Mouse (Mus musculus): ENCODE measurements around the gene Hrasls5. TPM values are rescaled to one million over a fixed set of nuclear protein-coding genes. Genes with fewer than 3 reads are reported as not detected.

Gene Hrasls5
- not detected in 4 replicates for total RNA-seq (2023; ENCODE audit: inconsistent age)

DNA sequence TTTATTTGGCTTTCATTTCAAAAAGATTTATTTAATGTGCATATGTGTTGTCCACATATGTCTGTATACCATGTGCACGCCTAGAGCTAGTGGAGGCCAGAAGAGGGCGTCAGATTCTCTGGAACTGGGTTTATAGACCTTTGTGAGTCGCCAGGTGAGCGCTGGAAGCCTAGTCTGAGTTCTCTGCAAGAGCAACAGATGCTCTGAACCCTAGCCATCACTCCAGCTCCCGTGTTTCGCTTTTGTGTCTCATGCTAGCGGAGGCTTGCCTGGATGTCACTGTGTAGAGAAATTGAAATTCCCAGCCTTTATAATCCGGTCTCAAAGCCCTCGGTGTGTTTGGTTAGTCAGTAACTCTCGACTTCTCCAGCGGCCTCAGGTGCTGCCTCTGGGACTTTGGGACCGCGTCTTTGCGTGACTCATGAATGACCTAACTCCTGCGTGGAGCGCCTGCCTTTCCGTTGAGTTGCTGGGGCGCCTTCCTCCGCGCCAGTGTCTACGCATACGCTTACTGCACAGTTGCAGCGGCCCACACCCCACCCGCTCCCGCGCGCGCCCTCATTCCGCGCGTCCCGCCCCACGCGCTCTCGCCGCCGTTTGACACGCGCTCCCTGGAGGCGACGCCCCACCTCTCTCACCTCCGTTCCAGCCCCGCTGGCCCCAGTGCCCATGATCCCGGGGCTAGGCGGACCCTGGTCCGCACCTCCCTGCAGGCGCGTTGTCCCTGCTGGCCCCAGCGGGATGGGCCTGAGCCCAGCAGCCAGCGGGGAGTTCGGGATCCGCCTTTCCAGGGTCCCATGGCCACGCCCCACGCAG is at the start of gene Hrasls5:
Hrasls5 (plus strand) TSS at position 600 of the 816 bp plus-strand sequence.

DNA sequence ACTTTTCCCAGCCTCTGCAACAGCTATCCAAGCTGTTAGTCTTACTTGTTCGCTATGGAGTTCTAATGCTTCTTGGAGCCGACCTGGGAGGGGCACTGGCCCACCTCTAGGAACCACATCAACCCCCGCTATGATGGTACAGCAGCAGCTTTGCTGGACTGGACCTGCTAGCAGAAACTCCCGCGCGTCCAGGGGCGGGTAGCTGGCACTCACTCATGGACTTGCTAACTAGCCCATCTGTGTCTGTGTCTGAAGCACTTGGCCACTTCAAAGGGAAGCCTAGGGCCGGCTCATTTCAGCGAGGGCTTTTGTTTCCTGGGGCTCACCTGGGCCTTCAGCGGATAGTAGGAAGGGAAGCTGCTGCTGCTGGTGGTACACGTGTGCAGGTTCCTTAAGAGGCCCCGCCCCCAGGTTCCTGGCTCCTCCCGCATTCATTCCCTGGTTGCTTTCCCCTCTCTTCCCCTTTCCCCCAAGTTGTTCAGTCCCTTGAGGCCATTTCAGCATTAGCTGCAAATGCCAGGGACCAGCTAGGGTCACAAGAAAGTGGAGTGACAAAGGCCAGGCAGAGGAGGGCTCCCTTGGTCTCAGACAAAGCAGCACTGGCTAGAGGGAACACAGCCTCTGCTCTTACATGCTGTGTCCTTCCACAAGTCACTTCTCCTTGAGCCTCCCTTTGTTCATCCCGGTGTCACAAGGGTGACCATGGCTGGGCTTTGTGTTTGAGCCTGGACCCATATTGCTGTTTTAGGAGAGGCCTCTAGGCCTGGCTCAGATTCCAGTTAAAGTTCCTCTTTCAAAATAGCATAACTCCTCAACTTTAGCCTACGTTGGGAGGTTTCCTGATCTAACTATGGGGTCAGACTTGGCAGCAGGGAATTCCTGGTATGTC is 5.3 kb upstream of the Hrasls5 start, which contains the start of gene Lgals12:
Lgals12 (minus strand) TSS at position 393 of the 889 bp plus-strand sequence.

Other genes with a start within 250 kb of the Hrasls5 start
- 15.8 to 27.1 TPM (median 19.5 TPM) in 4 replicates for gene Spindoc, start 229.5 kb upstream of the Hrasls5 start, total RNA-seq (2023; ENCODE audit: inconsistent age)
- 7.5 to 11.8 TPM (median 9.5 TPM) in 4 replicates for gene 2700081O15Rik, start 194.9 kb upstream of the Hrasls5 start, total RNA-seq (2023; ENCODE audit: inconsistent age)
- 46.9 to 56.2 TPM (median 54.3 TPM) in 4 replicates for gene Rtn3, start 129.3 kb upstream of the Hrasls5 start, total RNA-seq (2023; ENCODE audit: inconsistent age)
- 52.2 to 57.1 TPM (median 55.0 TPM) in 4 replicates for gene Atl3, start 118.5 kb upstream of the Hrasls5 start, total RNA-seq (2023; ENCODE audit: inconsistent age)
- gene Pla2g16, start 55.1 kb upstream of the Hrasls5 start, total RNA-seq (2023; ENCODE audit: inconsistent age): 14.2 to 15.5 TPM (median 15.1 TPM) in 4 replicates
- not detected in 4 replicates for gene Lgals12, start 5.3 kb upstream of the Hrasls5 start, total RNA-seq (2023; ENCODE audit: inconsistent age)
- not detected in 4 replicates for gene Slc22a19, start 98.8 kb downstream of the Hrasls5 start, total RNA-seq (2023; ENCODE audit: inconsistent age)
- not detected in 4 replicates for gene Slc22a26, start 190.1 kb downstream of the Hrasls5 start, total RNA-seq (2023; ENCODE audit: inconsistent age)

All from B cell, adult (primary cell).